Mouse (Mus musculus) induced T-regulatory cell, adult 2 months (primary cell): ENCODE data around the gene Gm20388.

Experiments
- DNase-seq: peaks from one replicate; pipeline ENCODE4 v3.0.0-alpha.2; 2012; ENCODE audit warnings: low read depth

Gm20388 gene

DNA sequence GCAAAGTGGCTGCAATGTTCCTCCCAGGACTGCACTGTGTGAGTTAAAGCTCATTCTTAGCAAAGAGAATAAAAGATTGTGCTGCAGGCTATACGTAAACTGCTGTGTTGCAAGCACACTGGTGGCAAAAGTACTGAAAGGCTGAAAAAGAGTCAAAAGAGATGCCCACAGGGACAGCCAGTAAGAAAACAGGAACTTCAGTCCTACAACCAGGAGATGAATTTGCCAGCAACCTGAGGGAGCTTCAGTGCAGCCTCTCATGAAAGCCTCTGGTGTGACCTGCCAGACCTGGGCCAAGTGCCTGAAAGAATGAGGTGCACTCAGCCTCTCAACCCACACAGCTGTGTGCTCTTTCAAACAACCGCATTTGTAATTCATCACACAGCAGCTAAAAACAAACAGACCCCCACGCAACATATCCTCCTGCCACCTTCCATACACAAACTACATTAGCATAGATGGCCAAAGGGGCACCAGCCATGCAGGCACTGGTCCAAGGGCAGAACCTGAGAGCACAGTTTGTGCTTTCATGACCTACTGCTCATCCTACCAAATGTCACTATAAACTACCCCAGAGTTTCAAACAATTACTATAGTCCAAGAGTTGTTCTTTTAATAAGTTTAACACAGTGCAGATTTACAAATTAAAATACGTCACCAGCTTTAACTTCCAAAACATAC lies 3108.0 kb downstream of the Gm20388 start:
- no peak for DNase-seq

GRCm38 (mm10) chr8:123020084-123020483 lies 3109.4 kb downstream of the Gm20388 start:
- DNase-seq: peak; percentile 56

- DNase-seq: no peak
These were observed 3110.2 kb downstream of the Gm20388 start for GRCm38 (mm10) chr8:123020859-123021258.

DNA sequence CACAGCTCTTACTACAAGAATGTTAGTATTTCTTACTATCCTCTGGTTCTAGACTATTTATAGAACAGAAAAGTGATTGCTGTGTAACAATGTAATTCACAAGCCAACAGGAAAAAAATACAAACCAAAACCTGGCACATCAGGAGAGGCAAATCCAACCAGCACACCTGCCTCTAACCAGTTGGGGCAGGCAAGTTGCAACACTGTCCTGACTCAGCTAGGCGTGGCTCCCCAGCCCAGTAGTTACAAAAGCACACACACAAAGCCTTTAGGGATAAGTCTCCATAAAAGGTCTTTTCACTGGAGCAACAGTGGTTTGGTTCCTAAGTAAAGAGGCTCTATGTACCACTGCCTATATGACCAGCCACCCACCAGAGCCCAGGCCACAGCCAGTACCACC lies 3110.6 kb downstream of the Gm20388 start:
- DNase-seq: no peak

DNA sequence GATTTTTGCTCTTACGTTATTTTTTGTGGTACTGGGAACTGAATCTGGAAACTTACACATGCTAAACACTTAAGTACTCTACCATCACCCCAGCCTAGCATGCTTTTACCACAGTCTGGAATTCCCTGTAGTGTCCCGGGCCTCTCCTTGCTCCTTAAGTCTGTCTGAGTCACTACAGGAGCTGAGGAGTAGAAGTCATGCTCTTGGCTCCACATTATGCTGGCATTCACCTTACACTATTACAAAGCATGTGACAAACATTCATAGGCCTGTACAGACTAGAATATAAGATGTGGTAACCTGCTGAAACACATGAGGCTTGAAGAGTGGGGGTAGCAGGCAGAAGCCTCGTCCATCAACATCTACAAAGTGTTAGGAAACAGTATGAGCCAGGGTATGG lies 3112.1 kb downstream of the Gm20388 start:
- no peak for DNase-seq

GRCm38 (mm10) chr8:123024226-123024625 lies 3113.6 kb downstream of the Gm20388 start:
- DNase-seq: no peak

DNA sequence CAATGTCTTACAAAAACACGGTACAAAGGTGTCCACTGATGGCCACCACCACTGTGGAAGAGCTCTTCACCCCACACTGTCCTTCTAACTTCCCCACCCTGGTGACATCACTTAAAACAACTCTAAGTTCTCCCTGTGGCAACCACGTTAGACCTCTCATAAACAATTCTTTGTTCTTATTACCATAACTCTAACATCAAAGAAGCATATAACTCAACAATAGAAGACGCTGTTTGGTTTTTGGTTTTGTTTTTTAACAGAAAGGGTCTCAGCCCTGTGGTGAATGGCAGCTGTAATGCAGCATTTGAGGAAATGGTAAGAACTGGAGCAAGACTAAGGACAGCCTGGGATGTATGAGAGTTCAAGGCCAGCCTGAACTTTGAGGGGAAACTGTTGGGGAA lies 3115.3 kb downstream of the Gm20388 start:
- peak; percentile 72 for DNase-seq

DNA sequence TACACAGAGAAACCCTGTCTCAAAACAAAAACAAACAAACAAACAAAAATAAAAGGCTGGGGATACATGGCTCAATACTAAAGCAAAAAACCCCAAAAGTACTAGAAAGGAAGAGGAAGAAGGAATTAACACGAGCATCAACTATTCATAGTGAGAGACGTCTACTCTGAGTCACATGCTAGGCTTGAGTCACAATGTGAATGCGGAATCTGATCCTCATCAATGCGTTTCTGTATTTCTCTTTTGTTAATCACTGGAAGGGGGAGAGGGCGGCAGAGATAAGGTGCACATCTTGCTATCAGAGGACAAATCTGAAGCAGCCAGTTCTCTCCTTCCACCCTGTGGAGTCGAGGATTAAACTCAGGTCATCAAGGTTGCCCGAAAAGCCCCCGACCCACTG lies 3117.1 kb downstream of the Gm20388 start:
- DNase-seq: peak; percentile 87

GRCm38 (mm10) chr8:123030091-123030490 lies 3119.4 kb downstream of the Gm20388 start:
- peak; percentile 57 for DNase-seq

GRCm38 (mm10) chr8:123031321-123031978 lies 3120.8 kb downstream of the Gm20388 start:
- peak; percentile 58 for DNase-seq

GRCm38 (mm10) chr8:123032730-123033129 lies 3122.1 kb downstream of the Gm20388 start:
- DNase-seq: peak; percentile 87

DNA sequence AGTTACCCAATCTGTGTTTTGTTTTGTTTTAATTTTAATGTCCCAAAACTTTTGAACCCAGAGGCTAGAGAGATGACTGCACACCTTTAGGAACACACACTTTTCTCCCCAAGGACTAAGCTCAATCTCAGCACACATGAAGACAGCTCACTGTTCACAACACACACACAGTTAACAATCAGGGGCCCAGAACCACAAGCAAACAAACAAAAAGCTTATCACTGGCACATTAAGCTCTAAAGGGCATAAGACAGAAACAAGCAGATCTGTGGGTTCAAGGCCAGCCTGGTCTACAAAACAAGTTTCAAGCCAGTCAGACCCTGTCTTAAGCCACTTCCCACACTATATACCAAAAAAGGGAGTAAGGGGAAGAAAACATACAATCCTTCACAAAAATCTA lies 3122.8 kb downstream of the Gm20388 start:
- DNase-seq: peak; percentile 71

- DNase-seq: peak; percentile 88
These were observed 3123.5 kb downstream of the Gm20388 start for GRCm38 (mm10) chr8:123034171-123034570.

- peak; percentile 82 for DNase-seq
These were observed 3126.3 kb downstream of the Gm20388 start for GRCm38 (mm10) chr8:123036956-123037355.

DNA sequence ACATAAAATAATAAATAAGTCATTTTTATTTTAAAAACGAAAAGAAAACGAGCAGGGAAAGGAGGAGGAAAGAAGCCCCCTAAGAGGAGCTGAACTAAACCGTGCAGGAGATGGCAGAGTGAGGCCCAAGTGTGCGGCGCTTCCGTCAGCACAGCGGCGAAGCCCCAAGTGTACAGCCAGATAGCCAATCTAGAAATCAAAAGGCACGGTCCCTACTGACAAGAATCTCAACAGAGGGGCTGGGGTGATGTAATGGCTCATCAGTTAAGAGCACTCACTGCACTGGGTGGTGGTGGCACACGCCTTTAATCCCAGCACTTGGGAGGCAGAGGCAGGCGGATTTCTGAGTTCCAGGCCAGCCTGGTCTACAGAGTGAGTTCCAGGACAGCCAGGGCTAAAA lies 3126.8 kb downstream of the Gm20388 start:
- DNase-seq: peak; percentile 74

GRCm38 (mm10) chr8:123038351-123038750 lies 3127.7 kb downstream of the Gm20388 start:
- peak; percentile 73 for DNase-seq

DNA sequence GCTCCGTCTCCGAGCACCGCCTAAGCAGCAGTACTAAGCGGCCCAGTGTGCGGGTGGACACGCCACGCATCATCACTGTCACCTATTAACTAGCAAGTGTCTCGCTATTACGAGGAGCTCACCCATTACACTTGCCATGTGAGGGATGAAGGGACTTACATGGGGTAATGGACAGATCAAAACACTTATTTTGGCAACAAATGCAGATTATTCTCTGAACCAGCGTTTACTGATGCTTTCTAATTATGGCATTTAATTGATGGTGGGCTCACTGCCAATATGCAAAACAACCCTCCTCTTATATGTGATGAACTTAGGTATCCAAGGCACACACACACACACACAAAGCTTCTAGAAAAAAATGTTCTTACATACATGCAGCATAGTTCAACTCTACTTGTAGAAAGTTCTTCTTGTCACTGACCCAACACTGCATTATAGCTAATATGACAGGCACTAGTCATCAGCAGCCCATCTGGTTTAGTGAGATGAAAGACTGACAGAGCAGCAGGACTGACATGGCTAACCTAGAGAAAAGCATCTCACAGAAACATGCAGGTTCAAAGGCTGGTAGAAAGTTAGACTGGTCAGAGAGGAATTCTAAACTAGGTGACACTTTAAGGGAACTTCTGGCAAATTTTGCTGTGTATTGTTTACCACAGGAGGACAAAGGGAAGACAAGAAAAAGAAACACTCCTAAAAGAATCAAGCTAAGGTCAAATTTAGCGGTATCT lies 3128.9 kb downstream of the Gm20388 start:
- DNase-seq: peak; percentile 45

DNA sequence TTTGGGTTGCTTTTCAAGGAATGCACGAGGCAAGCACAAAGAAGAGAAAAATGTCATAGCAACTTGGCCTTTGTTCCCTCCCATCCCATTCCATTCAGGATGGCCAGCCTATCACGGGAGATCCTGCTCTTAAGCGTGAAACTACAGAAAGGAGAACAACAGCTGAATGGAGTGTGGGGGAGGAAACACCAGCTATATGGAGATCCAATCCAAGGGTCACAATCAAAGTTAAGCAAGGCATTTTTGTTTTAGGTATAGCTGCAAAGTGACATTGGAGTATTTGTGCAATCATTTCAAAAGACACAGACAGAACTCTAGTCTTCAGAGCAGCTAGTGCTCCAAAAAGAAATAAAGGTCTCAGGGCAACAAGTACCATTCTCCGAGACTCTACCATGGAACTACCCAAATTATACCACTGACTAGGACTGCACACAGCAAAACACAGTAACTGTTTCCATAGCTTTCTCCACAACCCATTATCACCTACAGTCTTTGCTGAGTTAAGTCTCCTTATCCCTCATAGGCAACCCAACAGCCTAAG lies 3129.5 kb downstream of the Gm20388 start:
- DNase-seq: no peak

DNA sequence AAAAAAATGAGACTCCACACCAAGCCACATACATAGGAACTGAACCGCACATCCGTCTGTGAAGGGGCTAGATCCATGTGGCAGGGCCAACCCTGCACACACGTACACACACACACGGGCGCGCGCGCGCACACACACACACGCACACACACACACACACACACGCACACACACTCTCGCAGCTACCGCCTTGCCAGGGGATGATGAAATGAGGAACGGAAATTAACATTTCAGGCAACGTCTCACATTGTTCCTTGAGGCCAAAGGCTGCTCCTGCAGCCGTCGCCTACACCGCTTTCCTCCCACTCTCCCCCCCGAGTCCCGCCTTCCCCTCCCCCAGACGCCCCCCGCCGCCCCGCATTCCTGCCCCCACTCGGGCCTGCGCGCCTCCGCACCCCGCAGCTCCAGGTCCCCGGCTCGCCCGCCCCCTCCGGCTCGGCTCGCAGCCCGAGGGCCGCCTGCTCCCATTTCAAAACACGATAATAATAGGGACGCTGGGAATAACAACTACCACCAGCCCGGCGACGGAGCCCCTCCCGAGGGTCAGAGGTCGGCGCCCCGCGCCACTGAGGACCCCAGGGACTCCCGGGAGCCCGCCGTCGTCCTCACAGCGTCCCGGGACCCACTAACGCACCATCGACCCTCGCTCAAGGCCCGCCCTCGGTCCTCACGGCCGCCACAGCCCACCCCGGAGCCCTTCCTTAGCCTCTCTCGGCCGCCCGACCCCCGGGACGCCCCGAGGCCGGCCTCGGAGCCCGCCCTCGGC lies 3130.6 kb downstream of the Gm20388 start:
- peak; percentile 86 for DNase-seq

DNA sequence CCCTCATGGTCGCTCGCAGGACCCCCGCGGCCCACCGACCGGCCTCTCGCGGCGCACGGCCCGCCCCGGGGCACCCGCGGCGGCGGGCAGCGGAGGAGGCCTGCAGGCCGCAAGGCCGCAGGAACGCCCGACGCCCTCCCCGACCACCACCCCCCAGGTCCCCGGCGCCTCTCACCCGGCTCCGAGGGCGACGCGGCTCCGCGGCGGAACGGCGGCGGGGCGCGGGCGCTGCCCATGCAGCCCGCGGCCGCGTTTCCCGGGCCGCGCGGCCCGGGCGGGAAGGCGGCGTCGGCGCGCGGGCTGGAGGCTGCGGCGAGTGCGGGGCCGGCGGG lies 3131.1 kb downstream of the Gm20388 start:
- no peak for DNase-seq

- peak; percentile 99 for DNase-seq
These were observed 3131.7 kb downstream of the Gm20388 start, which contains the start of gene Ankrd11 for GRCm38 (mm10) chr8:123042158-123042973. Gene Ankrd11 (minus strand): TSS chr8:123042277.
